Mouse (Mus musculus): Measurements from ENCODE around the gene Cox15. TPM values are rescaled to one million over a fixed set of nuclear protein-coding genes. Genes with fewer than 3 reads are reported as not detected.

The Cox15 gene
- total and polyA plus RNA-seq, 2 experiments from 2014 or later, result 9.4 to 31.0 TPM

DNA sequence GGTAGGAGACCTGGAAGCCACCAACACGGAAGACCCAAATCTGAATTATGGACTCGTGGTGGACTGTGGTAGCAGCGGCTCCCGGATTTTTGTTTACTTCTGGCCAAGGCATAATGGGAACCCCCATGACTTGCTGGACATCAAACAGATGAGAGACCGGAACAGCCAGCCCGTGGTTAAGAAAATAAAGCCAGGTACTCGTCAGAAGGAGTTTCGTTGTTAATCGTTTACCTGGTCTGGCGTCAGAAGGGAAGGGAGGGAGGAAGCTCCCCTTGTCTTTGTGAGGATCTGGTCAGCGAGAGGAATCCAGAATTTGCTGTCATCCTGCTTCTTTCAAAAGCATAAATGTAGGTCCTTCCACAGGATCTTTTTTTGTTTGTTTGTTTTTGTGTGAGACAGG is 48.6 kb downstream of the Cox15 start:
- ATAC-seq (ENCODE audit: insufficient read depth, low read depth) (no peak), DNase-seq (ENCODE audit: low spot score) (no peak)
- Histone ChIP-seq H3K36me3 (replicated peaks; ENCODE audit: control insufficient read depth, insufficient read depth, low read length) (peaks cover 43% of the 10 kb centered on the region), H3K27me3 (ENCODE audit: control insufficient read depth, insufficient read depth, low read length) (no peaks in the 10 kb centered on the region), H3K27ac (ENCODE audit: low read depth) (no peak overlapping the region), H3K9ac (replicated peaks; ENCODE audit: low read depth, low read length) (no peak overlapping the region), H3K4me2 (ENCODE audit: low read depth, low read length) (no peak overlapping the region), H3K9me3 (replicated peaks; ENCODE audit: control insufficient read depth, low read length) (no peaks in the 10 kb centered on the region), H3K4me1 (ENCODE audit: control insufficient read depth, insufficient read depth) (no peaks in the 10 kb centered on the region), H3K4me3 (ENCODE audit: low read depth, low read length) (no peak overlapping the region)
- 90% methylated on average over 11 of the region's 11 CpGs for WGBS
- TF ChIP-seq CTCF (IDR thresholded peaks at IDR 0.05; ENCODE audit: low read depth) (no peak), EP300 (IDR thresholded peaks at IDR 0.05; ENCODE audit: low read depth) (no peak)

DNA sequence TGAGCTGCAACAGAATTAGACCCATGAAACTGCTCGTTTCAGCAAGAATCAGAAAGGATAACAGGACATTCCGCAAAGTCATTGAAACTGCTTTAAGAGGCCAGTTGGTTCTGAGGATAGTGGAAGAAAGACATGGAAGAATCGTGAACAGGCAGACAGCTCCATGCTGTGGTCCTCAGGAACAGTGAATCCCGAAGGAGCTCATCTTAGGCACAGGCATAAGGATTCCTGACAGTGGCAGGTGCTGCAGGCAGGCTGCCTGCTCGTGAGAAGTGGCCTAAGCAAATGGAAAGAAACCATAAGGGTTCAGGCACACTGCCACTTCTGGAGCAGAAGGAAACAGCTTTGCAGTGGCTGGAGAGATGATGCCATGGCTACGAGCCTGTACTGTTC is 53.0 kb downstream of the Cox15 start:
- DNase-seq (ENCODE audit: low spot score) (no peak), ATAC-seq (ENCODE audit: insufficient read depth, low read depth) (no peak)
- H3K4me1 ChIP-seq (ENCODE audit: control insufficient read depth, insufficient read depth), result no peaks in the 10 kb centered on the region
- TF ChIP-seq CTCF (IDR thresholded peaks at IDR 0.05; ENCODE audit: low read depth) (no peak), EP300 (IDR thresholded peaks at IDR 0.05; ENCODE audit: low read depth) (no peak)
- no peak overlapping the region for H3K4me3 ChIP-seq (ENCODE audit: low read depth, low read length)
- no peaks in the 10 kb centered on the region for H3K9me3 ChIP-seq (replicated peaks; ENCODE audit: control insufficient read depth, low read length)
- no peak overlapping the region for H3K27ac ChIP-seq (ENCODE audit: low read depth)
- H3K4me2 ChIP-seq (ENCODE audit: low read depth, low read length), result no peak overlapping the region
- no peak overlapping the region for H3K9ac ChIP-seq (replicated peaks; ENCODE audit: low read depth, low read length)
- 72% methylated on average over 6 of the region's 6 CpGs for WGBS
- H3K27me3 ChIP-seq (ENCODE audit: control insufficient read depth, insufficient read depth, low read length), result no peaks in the 10 kb centered on the region
- H3K36me3 ChIP-seq (replicated peaks; ENCODE audit: control insufficient read depth, insufficient read depth, low read length), result peaks cover 28% of the 10 kb centered on the region

DNA sequence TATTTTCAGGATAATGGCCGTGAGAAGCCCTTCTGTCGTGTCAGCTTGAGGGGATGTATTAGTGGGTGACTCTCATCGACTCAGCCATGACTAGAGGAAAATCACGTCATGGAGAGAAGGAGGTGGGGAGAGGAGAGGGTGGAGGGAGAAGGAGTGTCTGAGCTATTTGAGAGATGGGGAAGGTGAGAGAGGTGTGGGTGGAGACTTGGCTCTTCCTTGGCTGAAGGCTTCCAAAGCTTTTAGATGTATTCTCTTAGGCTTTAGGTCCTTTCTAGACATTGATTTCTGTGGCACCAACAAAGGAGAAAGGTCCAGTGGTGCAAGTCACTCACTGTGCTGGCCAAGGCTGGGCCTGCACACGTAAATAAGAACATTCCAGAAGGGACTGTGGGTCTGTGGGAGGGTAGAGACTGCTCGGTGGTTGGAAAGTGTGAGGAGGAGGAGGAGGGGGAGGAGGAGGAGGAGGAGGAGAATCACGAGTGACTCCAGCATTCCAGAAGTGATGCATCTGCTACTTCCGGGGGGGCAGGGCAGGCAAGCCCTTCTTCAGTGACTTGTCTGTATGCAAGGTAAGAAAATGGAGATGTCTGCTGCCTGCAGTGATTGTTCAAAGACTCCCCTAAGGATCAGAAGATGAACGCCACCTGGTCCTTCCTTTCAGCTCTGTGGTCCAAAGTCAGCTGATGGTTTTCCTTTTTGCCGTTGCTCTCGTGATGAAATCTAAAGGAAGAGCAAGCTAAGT is 53.6 kb downstream of the Cox15 start:
- ATAC-seq (ENCODE audit: insufficient read depth, low read depth) (no peak), DNase-seq (ENCODE audit: low spot score) (no peak)
- 61% methylated on average over 11 of the region's 11 CpGs for WGBS
- no peak overlapping the region for H3K9ac ChIP-seq (replicated peaks; ENCODE audit: low read depth, low read length)
- no peak overlapping the region for H3K4me2 ChIP-seq (ENCODE audit: low read depth, low read length)
- no peak overlapping the region for H3K27ac ChIP-seq (ENCODE audit: low read depth)
- no peak for TF ChIP-seq EP300 (IDR thresholded peaks at IDR 0.05; ENCODE audit: low read depth)
- no peak for TF ChIP-seq CTCF (IDR thresholded peaks at IDR 0.05; ENCODE audit: low read depth)
- H3K27me3 ChIP-seq (ENCODE audit: control insufficient read depth, insufficient read depth, low read length), result no peaks in the 10 kb centered on the region
- H3K4me3 ChIP-seq (ENCODE audit: low read depth, low read length), result no peak overlapping the region
- no peaks in the 10 kb centered on the region for H3K4me1 ChIP-seq (ENCODE audit: control insufficient read depth, insufficient read depth)
- peaks cover 22% of the 10 kb centered on the region for H3K36me3 ChIP-seq (replicated peaks; ENCODE audit: control insufficient read depth, insufficient read depth, low read length)
- H3K9me3 ChIP-seq (replicated peaks; ENCODE audit: control insufficient read depth, low read length), result no peaks in the 10 kb centered on the region

DNA sequence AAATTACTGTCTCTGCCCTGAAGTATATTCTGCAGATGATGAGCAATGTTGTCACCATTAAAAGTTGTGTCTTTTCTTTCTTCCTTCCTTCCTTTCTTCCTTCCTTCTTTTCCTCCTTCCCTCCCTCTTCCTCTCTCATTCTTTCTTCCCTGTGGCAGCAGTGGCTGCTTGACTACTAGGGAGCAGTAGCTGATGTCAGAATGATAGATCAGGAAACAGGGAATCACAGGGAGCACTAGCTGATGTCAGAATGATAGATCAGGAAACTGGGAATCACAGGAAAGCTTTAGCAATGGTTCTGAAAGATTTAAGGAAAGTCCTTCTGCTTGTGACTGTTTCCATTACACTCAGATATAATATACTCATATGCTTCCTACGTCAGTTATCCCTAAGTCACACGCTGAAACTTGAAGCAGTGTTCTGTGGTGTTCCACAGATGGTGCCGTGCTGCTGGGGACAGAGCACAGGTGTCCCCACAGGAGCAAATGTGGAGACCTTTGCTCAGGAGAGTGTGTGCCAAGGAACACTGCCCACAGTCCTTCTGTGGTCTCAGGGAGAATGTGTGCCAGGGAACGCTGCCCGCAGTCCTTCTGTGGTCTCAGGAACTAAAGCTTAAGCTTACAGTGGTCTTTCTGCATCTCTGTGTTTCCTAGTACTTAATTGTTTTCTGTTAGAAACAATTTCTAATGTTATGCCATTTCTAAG is 55.0 kb downstream of the Cox15 start:
- TF ChIP-seq EP300 (IDR thresholded peaks at IDR 0.05; ENCODE audit: low read depth) (no peak), CTCF (IDR thresholded peaks at IDR 0.05; ENCODE audit: low read depth) (no peak)
- ATAC-seq (ENCODE audit: insufficient read depth, low read depth), result no peak
- WGBS, result 87% methylated on average over 5 of the region's 5 CpGs

GRCm38 (mm10) chr19:43695514-43695964 is 57.3 kb downstream of the Cox15 start:
- Histone ChIP-seq H3K27ac (ENCODE audit: low read depth) (no peak overlapping the region), H3K4me3 (ENCODE audit: low read depth, low read length) (no peak overlapping the region), H3K36me3 (replicated peaks; ENCODE audit: control insufficient read depth, insufficient read depth, low read length) (peaks cover 9% of the 10 kb centered on the region; the same call in 1 of the 2 replicates), H3K9ac (replicated peaks; ENCODE audit: low read depth, low read length) (no peak overlapping the region), H3K27me3 (ENCODE audit: control insufficient read depth, insufficient read depth, low read length) (no peaks in the 10 kb centered on the region), H3K9me3 (replicated peaks; ENCODE audit: control insufficient read depth, low read length) (no peaks in the 10 kb centered on the region), H3K4me2 (ENCODE audit: low read depth, low read length) (no peak overlapping the region), H3K4me1 (ENCODE audit: control insufficient read depth, insufficient read depth) (no peaks in the 10 kb centered on the region)
- TF ChIP-seq CTCF (IDR thresholded peaks at IDR 0.05; ENCODE audit: low read depth) (no peak), EP300 (IDR thresholded peaks at IDR 0.05; ENCODE audit: low read depth) (no peak)
- WGBS, result 67% methylated on average over 10 of the region's 10 CpGs
- ATAC-seq (ENCODE audit: insufficient read depth, low read depth) (no peak), DNase-seq (ENCODE audit: low spot score) (no peak)

More for the DNA sequence above, 55.0 kb downstream of the Cox15 start:
- Histone ChIP-seq H3K27ac (ENCODE audit: low read depth) (no peak overlapping the region), H3K36me3 (replicated peaks; ENCODE audit: control insufficient read depth, insufficient read depth, low read length) (peaks cover 19% of the 10 kb centered on the region), H3K27me3 (ENCODE audit: control insufficient read depth, insufficient read depth, low read length) (no peaks in the 10 kb centered on the region), H3K4me1 (ENCODE audit: control insufficient read depth, insufficient read depth) (no peaks in the 10 kb centered on the region), H3K4me3 (ENCODE audit: low read depth, low read length) (no peak overlapping the region), H3K9me3 (replicated peaks; ENCODE audit: control insufficient read depth, low read length) (no peaks in the 10 kb centered on the region), H3K9ac (replicated peaks; ENCODE audit: low read depth, low read length) (no peak overlapping the region), H3K4me2 (ENCODE audit: low read depth, low read length) (no peak overlapping the region)
- no peak for DNase-seq (ENCODE audit: low spot score)
